Comparison of ENCODE assay signal across 9 mouse cellular contexts in the genomic region with DNA sequence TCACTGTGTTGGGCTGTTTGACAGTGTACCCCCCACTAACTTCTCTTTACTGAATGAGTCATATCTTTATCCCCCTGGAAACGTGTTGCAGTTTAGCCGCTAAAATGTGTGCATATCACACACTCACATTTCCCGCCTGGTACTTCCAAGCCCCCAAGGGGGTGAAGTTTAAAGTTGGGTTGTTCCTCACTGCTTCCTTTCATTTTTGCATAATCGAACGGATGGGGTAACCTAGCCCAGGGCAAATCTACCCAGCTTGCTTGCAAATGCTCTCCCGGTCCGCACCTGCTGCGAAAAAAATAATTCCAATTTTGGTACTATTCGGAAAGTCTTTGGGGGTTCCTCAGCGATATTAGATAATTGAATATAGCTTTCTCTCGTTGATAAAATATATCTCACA. TPM values are rescaled to one million over a fixed set of nuclear protein-coding genes. Genes with fewer than 3 reads are reported as not detected.
DNase-seq lines count a peak whose midpoint lies in the region; ATAC-seq lines count a peak whose summit lies in the region.
"Had no signal": no experiment of that assay in that cellular context is flagged by ENCODE, and none has a peak within 500 bp of the region (broad histone marks: within the 10 kb centered on the region; RNA-seq: fewer than 3 reads in every experiment).

No protein-coding gene starts in this region.

- 30% methylated on average over 11 of the region's 11 CpGs for WGBS in heart, embryonic 11.5 days (ENCODE audit: insufficient replicate concordance)
- WGBS in embryonic facial prominence, embryonic 10.5 days = 45% methylated on average over 11 of the region's 11 CpGs
- 23% methylated on average over 11 of the region's 11 CpGs for WGBS in hindbrain, embryonic 15.5 days
- 40% methylated on average over 11 of the region's 11 CpGs for WGBS in midbrain, embryonic 10.5 days

- H3K27me3 ChIP-seq in heart, embryonic 11.5 days (ENCODE audit: control insufficient read depth, insufficient read depth, low read length) = peaks cover 10% of the 10 kb centered on the region; the same call in 1 of the 2 replicates
- H3K27me3 ChIP-seq in embryonic facial prominence, embryonic 10.5 days (replicated peaks; ENCODE audit: low read depth, poor library complexity, severe bottlenecking) = peaks cover 86% of the 10 kb centered on the region
- peaks cover 32% of the 10 kb centered on the region for H3K27me3 ChIP-seq in hindbrain, embryonic 15.5 days
- peaks cover 67% of the 10 kb centered on the region for H3K27me3 ChIP-seq in midbrain, embryonic 10.5 days (ENCODE audit: low read depth, poor library complexity, severe bottlenecking)

- ATAC-seq in heart, embryonic 11.5 days (replicated peaks; ENCODE audit: insufficient number of reproducible peaks, low FRiP score, low TSS enrichment) = no peak
- ATAC-seq in hindbrain, embryonic 15.5 days (ENCODE audit: low FRiP score, low read depth) = no peak

- peak overlapping the region; percentile 96 for H3K4me2 ChIP-seq in heart, embryonic 11.5 days
- peak overlapping the region; percentile 99 for H3K4me2 ChIP-seq in hindbrain, embryonic 15.5 days

- no peaks in the 10 kb centered on the region for H3K9me3 ChIP-seq in heart, embryonic 11.5 days (replicated peaks; ENCODE audit: control insufficient read depth, low read length)
- H3K9me3 ChIP-seq in embryonic facial prominence, embryonic 10.5 days = no peaks in the 10 kb centered on the region
- H3K9me3 ChIP-seq in hindbrain, embryonic 15.5 days = no peaks in the 10 kb centered on the region
- H3K9me3 ChIP-seq in midbrain, embryonic 10.5 days (replicated peaks) = no peaks in the 10 kb centered on the region

- peaks cover 5% of the 10 kb centered on the region; the same call in 1 of the 2 replicates for H3K4me1 ChIP-seq in heart, embryonic 11.5 days (ENCODE audit: control insufficient read depth, insufficient read depth, low read length)
- H3K4me1 ChIP-seq in embryonic facial prominence, embryonic 10.5 days = peaks cover 49% of the 10 kb centered on the region
- peaks cover 17% of the 10 kb centered on the region for H3K4me1 ChIP-seq in hindbrain, embryonic 15.5 days (replicated peaks)
- peaks cover 62% of the 10 kb centered on the region for H3K4me1 ChIP-seq in midbrain, embryonic 10.5 days

- H3K36me3 ChIP-seq in heart, embryonic 11.5 days (ENCODE audit: control insufficient read depth, insufficient read depth, low read length) = no peaks in the 10 kb centered on the region
- no peaks in the 10 kb centered on the region for H3K36me3 ChIP-seq in embryonic facial prominence, embryonic 10.5 days (replicated peaks)
- H3K36me3 ChIP-seq in hindbrain, embryonic 15.5 days = no peaks in the 10 kb centered on the region
- no peaks in the 10 kb centered on the region for H3K36me3 ChIP-seq in midbrain, embryonic 10.5 days

- no peak overlapping the region for H3K9ac ChIP-seq in heart, embryonic 11.5 days (ENCODE audit: low read depth, low read length)
- no peak overlapping the region for H3K9ac ChIP-seq in hindbrain, embryonic 15.5 days

- DNase-seq in heart, postnatal 25 days (ENCODE audit: low spot score) = no peak
- no peak for DNase-seq in embryonic facial prominence, embryonic 10.5 days (ENCODE audit: low spot score)
- no peak for DNase-seq in midbrain, embryonic 10.5 days (ENCODE audit: low spot score)
- no peak for DNase-seq in cerebellum, adult 9-10 months
- DNase-seq in gastrocnemius, postnatal 14 days = no peak
- no peak for DNase-seq in lung, postnatal 36 days
- DNase-seq: cerebellum, adult 11 months had no signal

- no peak overlapping the region for H3K27ac ChIP-seq in heart, embryonic 11.5 days (ENCODE audit: low read depth, low read length)
- H3K27ac ChIP-seq in embryonic facial prominence, embryonic 10.5 days (replicated peaks) = no peak overlapping the region
- H3K27ac ChIP-seq in hindbrain, embryonic 15.5 days (replicated peaks) = no peak overlapping the region
- peak overlapping the region; percentile 88 for H3K27ac ChIP-seq in midbrain, embryonic 10.5 days (replicated peaks)

- H3K4me3 ChIP-seq in heart, embryonic 11.5 days (ENCODE audit: low read depth, low read length) = peak overlapping the region; percentile 56
- H3K4me3 ChIP-seq in embryonic facial prominence, embryonic 10.5 days = peak overlapping the region; percentile 58
- peak overlapping the region; percentile 56 for H3K4me3 ChIP-seq in hindbrain, embryonic 15.5 days
- peak overlapping the region; percentile 57 for H3K4me3 ChIP-seq in midbrain, embryonic 10.5 days

- intact Hi-C loops in heart, postnatal 25 days (cut with DNase I) = no loop called here
- intact Hi-C loops in gastrocnemius, postnatal 14 days (cut with DNase I; ENCODE audit: low total_unique reads) = no loop called here

RNA-seq across cellular contexts. Expression of a gene that starts 38.2 kb away (rescaled TPM):
- 7.7 TPM in 2 replicates for polyA plus RNA-seq in heart, embryonic 11.5 days (2014; fragmentation: Nextera tagmentation; extraction: Ambion mirVana)
- total RNA-seq in heart, postnatal 25 days (2021) = 1 to 10 TPM; 1.3 to 1.5 TPM
- 4.7 and 6.3 TPM in 2 replicates for polyA plus RNA-seq in embryonic facial prominence, embryonic 10.5 days (2016; fragmentation: Nextera tagmentation; extraction: Ambion mirVana)
- 6.0 and 8.1 TPM in 2 replicates for polyA plus RNA-seq in hindbrain, embryonic 15.5 days (2015; fragmentation: Nextera tagmentation; extraction: Ambion mirVana)
- polyA plus RNA-seq in midbrain, embryonic 10.5 days (2016; fragmentation: Nextera tagmentation; extraction: Ambion mirVana) = 15.3 and 17.5 TPM in 2 replicates
- total RNA-seq in gastrocnemius, postnatal 14 days (2021) = under 1 TPM in 1 of 2 experiments, not detected in 1; 0.08 TPM
